Mouse (Mus musculus) heart, postnatal 0 days (tissue): ENCODE data around the gene Sp4.

Experiments
- CTCF ChIP-seq: IDR thresholded peaks from 2 replicates; pipeline ENCODE4 v1.5.1; 2016; ENCODE audit warnings: antibody characterized with exemption, control low read depth, low read depth
- EP300 ChIP-seq: IDR thresholded peaks from 2 replicates; pipeline ENCODE4 v1.6.1; 2016; ENCODE audit warnings: antibody characterized with exemption, low read depth

DNA sequence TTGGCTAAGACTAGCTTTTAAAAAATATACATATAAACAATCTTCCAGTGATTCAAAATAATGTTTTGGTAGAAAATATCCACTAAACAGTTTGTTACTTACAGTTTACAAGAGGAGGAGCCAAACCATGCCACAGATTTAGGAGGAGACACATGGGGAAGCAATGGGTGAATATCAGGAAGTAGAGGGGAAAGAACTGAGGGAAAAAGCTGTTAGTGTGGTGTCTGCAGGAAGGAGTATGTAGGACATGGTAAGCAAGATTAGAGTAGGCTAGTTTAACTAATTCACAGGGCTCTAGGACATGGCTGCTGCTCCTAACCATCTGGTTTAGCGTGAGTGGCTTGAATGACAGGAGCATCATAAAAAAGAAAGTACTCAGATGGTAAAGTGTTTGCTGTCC lies 19.3 kb downstream of the Sp4 start:
- TF ChIP-seq CTCF (no peak), EP300 (no peak)
